Mouse (Mus musculus) adrenal gland, postnatal 10 days (tissue): ENCODE measurements around the gene Fzr1. TPM values are rescaled to one million over a fixed set of nuclear protein-coding genes. Genes with fewer than 3 reads are reported as not detected.
A peak's percentile ranks its signal among the peaks of the same experiment; 100 is the strongest.

Source experiments
- DNase-seq: peaks from one replicate; pipeline ENCODE4 v3.0.0; 2021; ENCODE audit warnings: mixed read lengths
- total RNA-seq, 2 experiments: library from RNA; stranded (reverse); gene quantifications; 2 replicates each; pipeline ENCODE4 v1.2.3; 2021

The Fzr1 gene
- total RNA-seq, 2 experiments from 2014 or later, result 42.1 to 51.7 TPM

DNA sequence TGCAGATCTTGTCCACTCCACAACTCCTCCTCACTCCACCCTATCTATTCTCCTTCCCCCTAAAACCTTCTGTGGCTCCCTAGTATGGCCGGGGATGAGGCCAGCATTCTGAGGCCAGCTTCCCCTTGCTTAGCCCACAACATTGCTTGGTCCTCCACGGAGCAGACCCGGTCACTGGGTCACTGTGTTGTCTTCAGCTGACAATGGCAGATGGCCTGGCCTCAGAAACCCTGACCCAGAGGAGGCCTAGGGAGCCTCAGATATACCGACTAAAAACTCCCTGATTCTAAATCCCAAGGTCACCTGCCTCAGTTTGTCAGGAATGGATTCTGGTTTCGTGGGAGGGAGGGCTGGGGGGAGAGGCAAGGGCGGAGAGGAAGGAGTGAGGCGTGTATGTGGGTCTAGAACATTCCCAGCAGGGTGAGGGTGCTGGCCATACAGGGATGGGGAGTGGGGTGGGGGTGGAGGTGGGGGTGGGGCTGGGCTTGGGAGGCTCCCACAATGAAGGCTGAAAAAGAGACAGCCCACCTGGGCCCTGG lies 24.0 kb upstream of the Fzr1 start:
- DNase-seq, result no peak

DNA sequence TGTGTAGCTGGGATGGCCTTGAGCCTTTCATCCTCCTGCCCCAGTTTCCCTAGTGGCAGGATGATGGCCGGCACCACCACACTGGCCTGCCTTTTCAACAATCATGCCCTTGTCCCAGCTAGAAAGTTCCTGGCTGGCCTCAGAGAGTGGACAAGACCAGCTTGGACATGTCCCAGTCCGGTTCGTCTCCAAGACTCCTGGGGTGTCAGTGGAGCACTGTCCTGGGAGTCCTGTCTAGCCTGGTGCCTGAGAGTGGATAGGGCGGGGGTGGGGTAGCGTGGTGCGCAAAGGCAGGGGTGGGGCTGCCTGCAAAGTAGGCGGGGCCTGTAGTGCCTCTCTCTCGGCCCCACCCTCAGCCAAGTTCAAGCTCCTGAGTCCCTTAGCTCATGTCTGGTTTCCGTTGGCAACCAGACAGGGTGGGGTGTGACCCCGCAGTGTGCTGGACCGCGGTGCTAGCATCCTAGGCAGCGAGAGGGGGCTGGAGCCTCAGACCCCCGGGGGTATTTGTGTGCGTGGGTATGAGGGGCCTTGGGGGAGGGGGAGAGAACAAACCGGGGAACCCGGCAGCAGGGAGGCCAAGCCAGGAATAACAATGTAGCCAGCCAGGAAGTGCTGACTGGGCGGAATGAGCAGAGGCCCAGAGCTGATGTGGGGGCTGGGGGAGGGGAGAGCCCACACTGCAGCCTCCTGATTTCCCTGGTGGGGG lies 23.4 kb upstream of the Fzr1 start:
- peak; percentile 69 for DNase-seq

DNA sequence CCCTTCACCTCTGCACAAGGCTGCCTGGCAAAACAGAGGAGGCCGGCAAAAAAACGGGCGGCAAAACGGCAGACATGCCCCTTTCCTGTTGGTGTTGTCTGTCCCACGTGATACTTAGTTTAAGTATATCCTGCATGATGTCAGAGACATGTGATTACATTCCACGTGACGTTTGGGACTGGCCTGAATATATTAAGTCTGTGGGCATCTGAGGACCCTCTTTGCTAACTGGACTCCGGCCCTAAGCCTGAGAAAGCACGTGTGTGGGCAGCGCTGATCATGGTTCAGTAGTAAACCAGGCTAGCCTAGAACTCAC lies 22.8 kb upstream of the Fzr1 start:
- DNase-seq, result no peak

DNA sequence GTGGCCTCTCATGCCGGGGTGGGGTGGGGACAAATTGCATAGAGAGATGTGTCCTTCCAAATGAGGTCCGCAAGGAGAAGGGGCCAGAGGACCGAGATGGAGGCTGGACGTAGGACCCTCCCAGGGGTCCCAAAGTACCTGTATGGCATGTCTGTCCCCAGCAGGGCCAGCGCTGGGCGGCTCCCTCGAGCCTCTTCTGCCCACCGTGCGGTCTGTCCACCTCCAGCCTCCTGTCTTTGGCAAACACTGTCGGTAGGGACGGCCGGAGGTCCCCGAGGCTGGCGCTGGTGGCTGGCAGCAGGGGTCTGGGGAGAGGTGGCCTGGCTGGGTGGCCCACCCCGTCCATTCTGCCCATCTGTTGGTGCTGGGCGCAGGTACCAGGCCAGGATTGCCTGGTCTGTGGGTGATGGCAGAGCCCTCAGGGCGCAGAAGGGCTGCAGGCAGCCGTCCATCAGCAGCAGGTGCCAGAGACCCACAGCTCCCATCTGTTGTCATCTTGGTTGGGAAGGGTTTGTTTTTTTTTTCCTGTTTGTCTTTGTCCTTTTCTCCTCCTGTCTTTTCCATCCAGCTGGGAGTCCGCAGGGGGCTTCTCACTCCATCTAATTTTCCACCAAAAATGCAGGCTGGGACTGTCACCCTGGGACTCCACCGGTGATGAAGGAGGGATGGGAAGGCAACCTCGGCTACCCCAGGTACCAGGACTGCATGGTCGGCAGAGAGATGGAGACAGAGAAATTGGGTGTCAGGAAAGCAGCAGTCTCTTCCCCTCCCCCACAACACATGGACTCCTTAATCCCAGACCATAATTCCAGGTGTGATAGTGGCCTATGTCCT lies 22.3 kb upstream of the Fzr1 start:
- no peak for DNase-seq

DNA sequence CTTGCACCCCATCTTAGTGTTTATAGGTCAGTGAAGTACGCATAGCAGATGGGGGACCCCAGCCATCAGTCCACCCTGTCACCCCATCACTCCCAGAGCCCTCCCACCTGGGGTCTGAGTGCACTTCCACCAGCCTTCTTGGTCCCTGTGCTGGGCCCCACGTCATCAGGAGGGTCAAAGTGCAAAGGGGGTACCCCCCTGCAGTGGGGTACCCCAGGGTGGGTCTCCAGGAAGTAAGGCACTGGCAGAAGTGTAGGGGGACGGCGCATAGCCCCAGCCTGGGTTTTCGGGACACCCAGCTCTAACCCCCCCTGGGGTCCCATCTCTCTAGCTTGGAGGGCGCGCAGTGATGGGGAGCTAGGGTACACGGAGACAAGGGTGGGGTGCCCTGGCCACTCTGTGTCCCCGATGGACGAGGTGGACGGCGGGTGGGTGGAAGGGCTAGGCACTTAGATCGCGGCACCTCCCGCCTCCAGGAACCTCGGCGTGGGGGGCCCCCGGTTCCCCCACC lies 21.5 kb upstream of the Fzr1 start:
- no peak for DNase-seq

DNA sequence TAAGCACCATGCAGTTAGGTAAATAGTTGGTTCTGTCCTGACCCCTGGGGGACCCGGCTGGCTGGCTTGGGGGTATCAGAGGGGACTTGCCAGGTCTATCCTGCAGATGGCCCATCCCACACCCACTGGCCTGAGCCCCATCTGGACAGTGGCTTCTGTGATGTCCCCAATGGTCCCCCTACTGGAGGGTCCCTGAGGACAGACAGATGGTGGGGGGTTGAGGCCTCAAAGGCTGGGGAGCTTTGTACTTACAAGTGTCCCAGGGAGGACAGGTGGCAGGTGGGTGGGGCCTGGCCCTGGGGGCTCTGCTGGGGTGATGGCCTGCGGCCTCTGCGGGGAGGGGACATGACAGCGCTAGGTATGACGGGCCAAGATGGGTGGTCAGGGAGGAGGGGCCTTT lies 21.0 kb upstream of the Fzr1 start:
- no peak for DNase-seq

DNA sequence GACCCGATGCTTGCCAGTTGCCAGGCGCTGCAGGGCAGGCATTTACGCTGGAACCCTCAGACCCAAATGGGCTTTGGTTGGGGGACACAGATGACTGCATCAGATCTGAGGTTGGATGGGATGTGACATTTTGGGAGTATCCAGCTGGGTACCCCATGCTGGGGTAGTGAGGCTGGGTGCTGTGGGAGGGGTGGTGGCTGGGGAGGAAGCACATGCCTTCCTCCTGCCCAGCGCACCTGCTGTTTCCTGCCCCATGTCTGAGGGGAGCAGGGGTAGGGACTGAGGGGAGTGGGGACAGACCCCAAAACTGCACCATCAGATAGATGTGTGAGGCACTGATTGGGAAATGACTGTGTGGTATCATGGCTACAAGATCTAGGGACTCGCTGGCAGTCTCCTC lies 18.4 kb upstream of the Fzr1 start:
- no peak for DNase-seq

DNA sequence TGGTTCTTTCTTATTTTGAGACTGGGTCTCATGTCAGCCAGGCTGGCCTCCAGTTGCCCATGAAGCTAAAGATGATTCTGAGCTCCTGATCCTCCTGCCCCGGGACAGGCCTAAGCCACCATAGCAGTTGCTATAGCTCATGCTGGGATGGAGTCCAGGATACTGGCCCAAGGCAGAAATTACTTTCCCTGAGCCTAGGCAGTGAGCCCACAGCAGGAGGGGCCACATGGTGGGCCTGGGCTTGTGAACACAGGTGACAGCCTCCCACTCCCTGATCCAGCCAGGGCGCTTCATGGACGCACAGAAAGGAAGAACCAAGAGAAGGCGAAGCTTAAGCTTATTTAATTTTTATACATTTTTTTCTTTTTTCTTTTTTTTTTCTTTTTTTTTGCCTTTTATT lies 17.5 kb upstream of the Fzr1 start:
- no peak for DNase-seq

DNA sequence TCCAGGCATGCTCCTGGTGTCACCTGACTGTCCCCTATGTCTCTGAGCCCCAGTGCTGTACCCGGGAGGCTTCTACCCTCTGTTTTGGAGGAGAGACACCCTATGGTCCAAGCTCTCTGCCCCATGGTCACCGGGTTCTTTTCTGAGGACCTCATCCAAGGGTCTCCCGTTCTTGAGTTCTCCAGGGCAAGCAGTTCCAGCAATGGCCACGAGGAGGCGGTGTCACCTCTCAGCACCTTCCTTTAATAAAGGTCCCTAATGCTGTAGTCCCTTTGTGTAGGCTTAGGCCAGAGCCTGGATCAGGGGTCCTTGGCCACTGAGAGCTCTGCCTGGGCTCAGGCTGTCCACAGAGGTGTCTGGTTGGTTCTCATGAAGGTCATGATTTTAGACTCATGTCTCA lies 16.8 kb upstream of the Fzr1 start:
- peak; percentile 76 for DNase-seq

DNA sequence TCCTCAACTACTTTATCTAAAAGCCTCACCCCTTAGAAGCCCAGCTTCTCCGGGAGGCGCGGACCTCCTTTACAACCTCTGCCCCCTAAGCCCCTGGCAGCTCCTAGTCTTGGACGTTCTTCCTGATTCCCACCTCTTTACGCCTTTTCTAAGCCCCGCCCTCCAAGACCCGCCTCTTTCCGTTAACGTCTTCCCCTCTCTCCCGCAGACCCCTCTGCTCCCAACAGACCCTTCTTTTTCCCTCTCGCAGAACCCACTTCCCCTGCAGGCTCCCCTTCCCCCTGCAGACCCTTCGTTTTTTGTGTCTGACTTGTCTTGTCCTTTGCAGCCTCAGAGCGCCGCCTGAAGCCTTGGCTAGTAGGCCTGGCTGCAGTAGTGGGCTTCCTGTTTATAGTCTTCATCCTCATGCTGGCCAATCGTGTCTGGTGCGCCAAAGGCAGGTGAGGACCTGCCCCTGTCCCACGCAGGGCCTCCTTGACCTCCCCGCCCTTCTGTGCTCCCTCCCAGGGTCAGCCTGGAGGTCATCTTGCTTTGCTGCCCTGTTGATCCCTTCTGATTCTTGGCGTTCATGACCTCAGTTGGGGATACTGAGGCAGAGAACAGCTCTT lies 15.2 kb upstream of the Fzr1 start:
- peak; percentile 47 for DNase-seq

DNA sequence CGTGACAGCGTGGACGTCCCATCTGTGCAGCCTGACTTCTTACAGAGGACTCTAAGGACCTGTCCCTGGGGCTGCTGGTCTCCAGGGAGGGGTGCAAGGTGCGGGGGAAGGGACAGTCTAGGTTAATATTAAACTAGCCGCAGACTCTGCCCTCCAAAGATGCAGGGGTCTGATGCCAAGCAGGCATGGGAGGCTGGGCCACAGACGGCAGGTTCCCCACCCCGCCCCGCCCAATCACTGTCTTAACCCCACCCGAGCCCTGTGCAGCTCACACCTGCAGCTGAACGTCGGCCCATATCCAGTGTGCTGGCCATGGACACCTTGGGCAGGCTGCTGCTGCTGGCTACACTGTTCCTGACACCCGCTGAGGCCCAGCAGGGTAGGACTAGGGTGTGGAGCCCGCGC lies 14.5 kb upstream of the Fzr1 start, which contains the start of gene Smim24:
Gene Smim24, plus strand, starts transcription at position 271 of the 405 bp plus-strand sequence.
- no peak for DNase-seq

DNA sequence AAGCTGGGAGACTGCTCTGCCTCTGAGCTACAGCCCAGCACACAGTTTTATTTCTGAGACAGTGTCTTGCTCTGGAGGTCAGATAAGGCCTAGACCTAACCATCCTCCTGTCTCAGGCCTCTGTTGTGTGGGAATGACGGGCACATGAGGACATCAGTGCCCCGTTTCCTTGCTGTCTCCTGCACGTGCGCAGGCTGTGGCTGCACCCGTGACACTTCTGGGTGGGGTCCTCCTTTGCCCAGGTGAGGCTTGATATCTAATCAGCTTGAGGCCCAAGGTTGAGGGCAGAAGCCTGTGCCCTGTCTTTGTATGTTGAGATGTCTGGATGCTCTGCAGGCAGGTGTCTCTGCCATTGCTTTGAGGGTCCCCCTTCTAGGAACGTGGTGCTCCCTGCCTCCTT lies 14.0 kb upstream of the Fzr1 start:
- DNase-seq, result no peak

DNA sequence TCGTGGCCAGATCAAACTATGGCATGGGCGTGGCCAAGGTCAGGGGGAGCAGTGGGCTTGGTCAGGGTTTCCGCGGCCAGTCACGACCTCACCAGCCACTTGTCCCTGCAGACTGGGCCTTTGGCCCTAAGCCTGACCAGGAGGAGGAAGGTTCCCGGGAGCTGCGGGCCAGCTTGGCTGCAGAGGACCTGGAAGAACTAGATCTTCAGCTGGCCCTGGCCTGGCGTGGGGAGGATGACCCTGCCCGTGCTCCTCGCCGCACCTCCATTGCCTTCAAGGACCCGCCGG lies 12.3 kb upstream of the Fzr1 start:
- DNase-seq, result peak; percentile 41

DNA sequence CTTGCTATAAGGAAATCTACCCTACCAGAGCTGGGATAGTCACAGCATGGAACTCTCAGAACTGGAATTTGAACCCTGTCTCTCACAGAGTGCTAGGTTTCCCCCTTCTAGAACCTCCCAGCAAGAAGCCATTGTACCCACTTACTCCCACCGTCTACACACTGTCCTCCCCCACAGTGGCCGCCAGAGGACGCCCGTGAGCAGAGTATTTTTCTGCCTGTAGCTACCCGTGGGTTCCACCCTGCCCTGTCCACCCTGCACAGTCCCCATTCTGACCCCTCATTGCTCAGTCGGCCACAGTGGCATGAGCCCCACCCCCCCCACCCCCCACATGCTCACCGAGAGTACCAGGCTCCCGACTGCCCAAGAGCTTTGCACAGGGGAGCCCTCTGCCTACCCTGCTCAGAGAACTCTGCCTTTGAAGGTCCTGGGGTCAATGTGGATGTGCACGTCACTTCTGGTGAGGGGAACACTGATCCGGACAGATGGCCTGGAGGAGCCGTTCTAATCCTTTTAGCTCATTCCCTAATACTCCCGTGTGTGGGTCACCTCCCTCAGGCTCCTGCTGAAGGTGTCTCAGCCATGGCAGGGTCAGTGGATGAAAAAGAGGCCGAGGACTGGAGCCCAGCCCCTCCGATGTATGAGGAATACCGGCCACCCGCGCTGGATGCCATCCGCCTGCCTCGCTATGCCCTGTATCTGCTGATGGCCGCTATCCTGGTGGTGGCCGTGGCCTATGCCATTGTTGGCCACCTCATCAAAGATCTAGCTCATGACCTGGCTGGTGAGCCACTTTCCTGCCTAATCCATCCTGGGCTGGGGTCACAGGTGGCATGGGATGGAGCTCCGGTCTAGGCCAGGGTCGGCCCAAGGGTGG lies 11.7 kb upstream of the Fzr1 start:
- DNase-seq, result peak; percentile 84

DNA sequence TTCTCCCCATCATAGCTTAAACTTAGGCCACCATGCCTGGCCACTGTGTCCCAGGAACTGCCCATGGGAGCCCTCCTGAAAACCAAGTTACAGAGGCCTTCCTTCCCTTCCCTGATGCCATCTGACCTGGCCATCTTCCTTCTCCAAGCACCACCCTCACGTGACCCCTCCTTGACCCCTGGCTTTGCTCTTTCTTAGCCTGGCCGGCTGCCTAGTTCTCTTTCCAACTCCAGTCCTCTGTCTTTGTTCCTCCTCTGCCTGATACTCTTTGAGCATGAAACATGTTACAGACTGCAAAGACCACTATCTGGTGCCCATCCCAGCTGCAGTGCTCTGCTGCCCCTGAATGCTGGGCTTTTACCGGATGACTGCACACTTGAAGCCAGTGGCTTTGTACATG lies 11.1 kb upstream of the Fzr1 start:
- DNase-seq, result peak; percentile 81

DNA sequence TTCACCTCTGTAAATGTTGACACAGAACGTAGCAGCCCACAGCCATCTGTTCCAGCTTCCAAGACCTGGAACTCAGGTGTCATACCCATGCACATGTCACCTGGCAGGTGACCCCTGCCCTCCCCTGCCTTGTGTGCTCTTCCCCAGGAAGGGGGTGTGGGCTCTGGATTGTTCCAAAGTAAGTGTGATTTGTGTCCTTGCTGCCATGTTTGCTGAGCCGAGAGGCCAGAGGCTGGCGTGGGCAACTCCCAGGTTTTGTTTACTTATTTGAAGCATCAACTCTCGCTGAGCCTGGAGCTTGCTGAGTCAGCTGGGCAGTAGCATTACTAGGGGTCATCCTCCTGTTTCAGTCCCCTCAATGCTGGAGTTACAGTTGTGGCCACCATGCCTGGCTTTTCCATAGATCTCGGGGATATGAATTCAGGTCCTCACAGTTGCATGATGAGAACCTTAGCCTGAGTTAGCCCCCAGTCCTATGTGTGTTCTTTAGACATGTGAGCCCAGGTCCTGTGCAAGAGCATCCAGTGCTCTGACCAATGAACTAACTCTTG lies 10.3 kb upstream of the Fzr1 start, which contains the start of gene Gm48552:
Gene Gm48552, plus strand, starts transcription at position 501 of the 551 bp plus-strand sequence.
- no peak for DNase-seq

DNA sequence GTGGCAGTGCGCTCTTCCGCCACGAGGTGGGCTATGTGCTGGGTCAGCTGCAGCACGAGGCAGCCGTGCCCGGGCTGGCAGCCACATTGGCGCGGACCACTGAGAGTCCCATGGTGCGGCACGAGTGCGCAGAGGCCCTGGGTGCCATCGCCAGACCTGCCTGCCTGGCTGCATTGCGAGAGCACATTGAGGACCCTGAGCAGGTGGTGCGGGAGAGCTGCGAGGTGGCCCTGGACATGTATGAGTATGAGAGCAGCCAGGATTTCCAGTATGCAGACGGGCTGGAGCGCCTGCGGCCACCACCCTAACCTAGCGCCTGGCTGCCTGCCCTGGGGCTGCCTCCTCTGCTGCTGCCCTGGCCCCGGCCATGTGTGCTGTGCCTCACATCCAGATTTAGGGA lies 9.4 kb upstream of the Fzr1 start:
- peak; percentile 16 for DNase-seq

DNA sequence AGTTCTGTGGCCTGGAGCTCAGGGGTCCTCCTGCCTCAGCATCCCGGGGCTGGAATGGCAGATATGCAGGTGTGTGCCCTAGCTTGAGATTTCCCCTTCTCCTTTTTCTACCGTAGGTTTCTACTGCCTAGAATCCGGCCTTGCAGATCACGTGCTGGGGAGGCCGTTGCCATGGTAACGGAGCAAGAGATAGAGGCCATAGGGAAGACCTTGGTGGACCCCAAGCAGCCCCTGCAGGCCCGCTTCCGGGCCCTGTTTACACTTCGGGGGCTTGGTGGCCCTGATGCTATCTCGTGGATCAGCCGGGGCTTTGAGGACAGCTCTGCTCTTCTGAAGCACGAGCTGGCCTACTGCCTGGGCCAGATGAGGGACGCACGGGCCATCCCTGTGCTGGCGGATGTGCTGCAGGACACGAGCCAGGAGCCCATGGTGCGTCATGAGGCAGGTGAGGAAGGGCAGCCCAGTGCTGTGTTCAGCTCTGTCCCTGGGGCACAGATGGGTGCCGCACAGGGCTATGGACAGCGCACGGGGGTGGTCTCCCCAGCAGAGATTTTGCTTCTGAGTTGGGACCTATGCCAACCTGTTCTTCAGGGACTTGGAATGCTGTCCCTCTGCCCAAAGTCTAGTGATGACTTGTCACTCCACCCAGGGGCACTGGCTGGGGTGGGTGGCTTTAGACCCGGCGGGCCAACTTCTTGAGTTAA lies 7.4 kb upstream of the Fzr1 start:
- peak; percentile 52 for DNase-seq

DNA sequence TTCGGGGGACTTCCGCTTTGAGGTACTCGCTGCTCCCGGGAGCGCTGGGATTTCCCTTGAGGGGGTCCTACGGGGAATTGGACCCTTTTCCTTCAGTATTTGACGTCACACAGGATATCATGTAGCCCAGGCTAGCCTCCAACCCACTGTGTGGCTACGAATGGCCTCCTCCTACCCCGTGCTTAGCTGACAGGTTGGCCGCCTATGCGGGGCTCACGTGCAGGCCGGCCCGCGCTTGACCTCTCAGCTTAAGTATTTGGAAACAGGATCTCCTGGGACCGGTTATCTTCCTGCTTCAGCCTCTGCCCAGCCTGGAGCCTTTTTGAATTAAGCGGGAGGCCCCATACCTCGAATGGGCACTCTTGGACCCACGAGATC lies 6.3 kb upstream of the Fzr1 start:
- no peak for DNase-seq

DNA sequence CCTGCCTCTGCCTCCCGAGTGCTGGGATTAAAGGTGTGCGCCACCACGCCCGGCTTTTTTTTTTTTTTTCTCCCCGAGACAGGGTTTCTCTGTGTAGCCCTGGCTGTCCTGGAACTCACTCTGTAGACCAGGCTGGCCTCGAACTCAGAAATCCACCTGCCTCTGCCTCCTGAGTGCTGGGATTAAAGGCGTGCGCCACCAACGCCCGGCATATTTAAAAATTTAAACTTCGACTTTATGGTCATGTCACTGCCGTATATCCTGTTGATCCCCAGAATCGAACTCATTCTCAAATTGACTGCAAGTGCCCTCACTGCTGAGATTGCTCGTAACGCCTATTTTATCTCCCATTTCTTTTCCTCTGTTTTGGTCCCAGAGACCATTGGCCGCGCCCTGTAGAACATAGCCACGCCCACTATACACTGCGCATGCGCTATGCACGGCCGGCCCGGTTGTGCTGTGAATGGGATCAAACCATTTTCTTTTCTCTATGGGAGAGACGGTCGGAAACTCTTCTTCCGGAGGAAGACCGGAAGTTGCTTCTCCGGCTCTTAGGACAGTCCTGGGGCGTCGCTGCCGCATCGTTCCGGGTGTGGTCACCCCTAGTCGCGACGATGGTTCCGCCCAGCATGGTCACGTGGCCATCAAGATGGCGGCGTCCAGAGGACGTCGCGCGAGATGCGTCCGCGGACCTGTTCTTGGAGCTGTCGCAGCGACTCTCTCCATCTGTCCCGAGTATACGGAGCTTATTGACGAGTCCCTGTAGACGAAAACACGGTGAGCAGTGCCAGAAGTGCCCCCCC lies 5.7 kb upstream of the Fzr1 start, which contains the start of the genes Dohh and Gm48551:
Gene Dohh, plus strand, starts transcription at position 627 of the 803 bp plus-strand sequence.
Gene Gm48551, plus strand, starts transcription at position 665 of the 803 bp plus-strand sequence.
- peak; percentile 99 for DNase-seq
